Mouse (Mus musculus): ENCODE measurements around the gene Aunip.

Gene Aunip

GRCm38 (mm10) chr4:134553631-134554030, 42.8 kb downstream of the Aunip start:
- DNase-seq (ENCODE audit: low read depth, low spot score) = no peak

DNA sequence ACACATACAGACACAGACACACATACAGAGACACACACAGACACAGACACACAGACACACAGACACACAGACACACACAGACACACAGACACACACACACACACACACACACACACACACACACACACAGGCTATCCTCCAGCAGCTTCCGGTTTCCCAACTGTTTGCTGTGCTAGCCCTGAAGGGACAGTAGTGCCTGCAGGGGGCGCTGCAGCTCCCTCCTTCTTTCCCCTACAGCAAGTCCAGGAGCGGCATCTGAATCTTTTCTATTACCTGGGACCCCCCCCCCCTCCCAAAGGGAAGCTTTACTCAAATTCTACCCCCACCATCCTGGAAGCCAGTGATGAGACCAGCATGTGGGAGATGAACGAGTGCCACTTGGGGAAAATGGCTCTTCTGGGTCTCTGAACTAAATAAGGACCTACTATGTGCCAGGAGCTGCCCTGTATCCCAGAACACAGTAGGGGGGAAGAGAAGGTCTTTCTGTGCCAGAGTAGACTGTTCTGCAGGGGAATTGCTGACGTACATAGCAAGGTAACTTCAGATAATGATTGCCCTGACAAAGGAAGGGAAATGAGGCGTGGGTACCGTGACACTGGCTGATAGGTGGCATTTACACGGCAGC, 45.3 kb downstream of the Aunip start:
- DNase-seq (ENCODE audit: low read depth, low spot score) = no peak

GRCm38 (mm10) chr4:134557626-134558249, 46.9 kb downstream of the Aunip start:
- DNase-seq (ENCODE audit: low read depth, low spot score) = no peak

GRCm38 (mm10) chr4:134558570-134559113, 47.8 kb downstream of the Aunip start:
- no peak for DNase-seq (ENCODE audit: low read depth, low spot score)

GRCm38 (mm10) chr4:134559154-134559553, 48.4 kb downstream of the Aunip start:
- DNase-seq (ENCODE audit: low read depth, low spot score) = no peak

DNA sequence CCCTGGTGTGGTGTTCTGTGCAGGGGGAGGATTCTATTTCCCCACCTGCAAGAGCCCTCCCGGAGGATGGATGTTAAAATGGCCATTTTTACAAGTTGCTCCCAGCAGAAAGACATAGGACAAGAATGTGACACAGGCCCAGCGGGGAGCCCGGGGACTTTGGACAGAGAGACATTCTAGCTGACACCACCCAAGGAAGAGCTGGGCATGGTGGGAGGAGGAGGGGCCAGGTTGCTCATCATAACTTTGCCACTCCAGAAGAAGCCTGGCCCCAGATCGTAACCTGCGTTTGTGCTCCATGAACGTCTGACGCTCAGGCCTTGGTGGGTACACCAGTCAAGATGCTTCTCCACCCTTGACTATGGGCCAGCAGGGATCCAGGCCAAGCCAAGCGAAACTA, 49.9 kb downstream of the Aunip start:
- DNase-seq (ENCODE audit: low read depth, low spot score) = no peak

GRCm38 (mm10) chr4:134562014-134562413, 51.2 kb downstream of the Aunip start:
- DNase-seq (ENCODE audit: low read depth, low spot score) = no peak

DNA sequence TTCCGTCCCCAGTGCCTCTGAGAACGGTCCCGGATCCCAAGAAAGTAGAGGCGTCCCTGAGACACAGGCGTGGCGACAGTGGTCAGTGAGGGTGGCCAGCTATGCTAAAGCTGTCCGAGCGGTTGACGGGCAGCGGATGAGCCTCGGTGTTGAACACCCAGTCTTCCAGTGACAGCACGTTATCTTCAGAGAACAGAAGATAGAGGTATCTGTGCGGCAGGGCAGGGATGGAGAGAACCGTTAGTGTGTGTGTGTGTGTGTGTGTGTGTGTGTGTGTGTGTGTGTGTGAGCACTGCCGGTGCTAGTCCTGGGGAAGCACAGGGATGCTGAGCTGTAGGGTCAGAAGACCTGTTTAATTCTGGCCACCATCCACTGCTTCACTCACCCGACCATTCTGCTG, 52.8 kb downstream of the Aunip start:
- DNase-seq (ENCODE audit: low read depth, low spot score) = no peak

GRCm38 (mm10) chr4:134564093-134564492, 53.3 kb downstream of the Aunip start:
- DNase-seq (ENCODE audit: low read depth, low spot score) = no peak

GRCm38 (mm10) chr4:134567377-134568226, 56.8 kb downstream of the Aunip start:
- DNase-seq (ENCODE audit: low read depth, low spot score) = no peak

GRCm38 (mm10) chr4:134569205-134569604, 58.4 kb downstream of the Aunip start:
- DNase-seq (ENCODE audit: low read depth, low spot score) = no peak

DNA sequence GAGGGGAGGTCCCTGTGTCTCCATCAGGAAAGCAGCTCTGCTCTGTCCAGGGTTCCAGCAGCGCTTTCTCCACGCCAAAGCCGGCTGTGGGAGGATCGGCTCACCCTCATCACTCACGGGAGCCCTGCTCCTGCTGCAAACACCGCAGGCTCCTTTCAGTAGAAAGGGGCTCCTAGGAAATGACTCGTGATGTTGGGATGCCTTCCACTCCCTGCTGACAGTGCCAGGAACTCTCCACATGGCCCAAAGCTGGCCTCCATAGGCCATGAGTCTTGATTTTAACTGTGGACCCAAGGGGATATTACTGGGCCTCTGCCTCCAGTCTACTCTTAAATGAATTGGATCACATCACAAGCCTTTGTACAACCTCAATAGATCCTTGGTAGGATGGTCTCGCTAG, 59.0 kb downstream of the Aunip start:
- no peak for DNase-seq (ENCODE audit: low read depth, low spot score)

DNA sequence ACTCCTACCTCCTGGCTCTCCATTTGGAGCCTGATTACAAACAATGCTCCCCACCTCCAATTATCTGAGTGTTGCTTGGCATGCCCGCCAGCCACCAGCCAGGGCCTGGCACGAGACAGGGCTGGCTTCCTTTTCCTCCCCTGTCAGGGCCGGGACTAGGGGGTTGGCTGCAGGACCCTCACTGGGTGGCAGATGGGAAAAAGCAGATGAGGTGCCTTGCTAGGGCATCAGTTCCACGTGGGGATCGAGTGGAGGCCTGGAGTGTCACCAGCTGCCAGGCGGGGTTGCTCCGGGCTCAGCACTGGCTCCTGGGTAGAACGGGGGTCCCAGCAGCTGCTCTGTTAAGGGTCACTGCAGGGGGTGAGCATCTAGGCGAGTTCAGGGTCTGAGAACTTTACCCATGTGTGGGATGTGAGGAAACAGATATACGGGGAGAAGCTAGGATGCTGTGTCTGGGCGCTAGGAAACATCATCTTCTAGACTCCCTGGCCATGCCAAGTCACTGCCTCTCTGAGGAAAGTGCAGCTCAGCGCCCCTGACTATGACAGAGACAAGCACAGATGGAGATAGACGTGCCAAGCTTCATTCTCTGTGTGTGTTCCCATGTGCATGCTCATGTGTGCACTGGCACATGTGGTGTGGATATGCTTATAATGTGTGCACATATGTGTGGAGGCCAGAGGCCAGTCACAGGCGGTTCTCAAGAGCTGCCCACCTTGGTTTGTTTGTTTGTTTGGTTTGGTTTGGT, 60.1 kb downstream of the Aunip start:
- DNase-seq (ENCODE audit: low read depth, low spot score) = no peak

- no peak for DNase-seq (ENCODE audit: low read depth, low spot score)
Observed at GRCm38 (mm10) chr4:134572449-134573300, 61.9 kb downstream of the Aunip start.
